Mouse (Mus musculus) midbrain, embryonic 12.5 days (tissue): ENCODE results near the gene Kif20b. TPM values are rescaled to one million over a fixed set of nuclear protein-coding genes. Genes with fewer than 3 reads are reported as not detected.

Source experiments
- ATAC-seq: fragments of 200-750 bp; cut with Nextera tagmentation; 2 replicates; pipeline ENCODE4 v1.8.0; 2017; ENCODE audit warnings: low read depth, moderate TSS enrichment, moderate library complexity; ENCODE audit not compliant: low FRiP score
- H3K27ac ChIP-seq: fragments of 300-500 bp; sonication (generic); replicated peaks from 2 replicates; pipeline ENCODE4 v1.5.1; 2016; ENCODE audit warnings: mild to moderate bottlenecking
- H3K27me3 ChIP-seq: fragments of 300-500 bp; sonication (generic); 2 replicates; pipeline ENCODE4 v1.6.1; 2016; ENCODE audit warnings: mild to moderate bottlenecking
- H3K36me3 ChIP-seq: fragments of 300-500 bp; sonication (generic); 2 replicates; pipeline ENCODE4 v1.6.1; 2016
- H3K4me1 ChIP-seq: fragments of 300-500 bp; sonication (generic); 2 replicates; pipeline ENCODE4 v1.6.1; 2016
- H3K4me2 ChIP-seq: fragments of 300-500 bp; sonication (generic); replicated peaks from 2 replicates; pipeline ENCODE4 v1.6.1; 2016; ENCODE audit warnings: mild to moderate bottlenecking, moderate library complexity
- H3K4me3 ChIP-seq: fragments of 300-500 bp; sonication (generic); 2 replicates; pipeline ENCODE4 v1.5.1; 2016; ENCODE audit warnings: mild to moderate bottlenecking
- H3K9ac ChIP-seq: fragments of 300-500 bp; sonication (generic); replicated peaks from 2 replicates; pipeline ENCODE4 v1.6.1; 2016; ENCODE audit warnings: mild to moderate bottlenecking, moderate library complexity
- H3K9me3 ChIP-seq: fragments of 300-500 bp; sonication (generic); 2 replicates; pipeline ENCODE4 v1.6.1; 2016; ENCODE audit warnings: mild to moderate bottlenecking
- WGBS: fragments of 180-500 bp; shearing (Covaris S2); methylation state at CpG from one replicate; pipeline ENCODE4 v1.1.7; 2016; 5-methylcytosine and 5-hydroxymethylcytosine counted together
- polyA plus RNA-seq: library from polyadenylated mRNA; unstranded; fragments of >200 nt; fragmentation: Nextera tagmentation; extraction: Ambion mirVana; gene quantifications from 2 replicates; pipeline ENCODE4 v1.2.1, GENCODE M21; 2016

The Kif20b gene
- polyA plus RNA-seq, 1 experiment from 2014 or later, result 73.5 TPM

- no peaks in the 10 kb centered on the region for H3K27me3 ChIP-seq
- H3K4me2 ChIP-seq, result peak overlapping the region; percentile 60
- peak overlapping the region; percentile 67 for H3K4me3 ChIP-seq
- peaks cover 3% of the 10 kb centered on the region; the same call in 1 of the 2 replicates for H3K4me1 ChIP-seq
- peak overlapping the region; percentile 60; the same call in 1 of the 2 replicates for H3K27ac ChIP-seq
- no peaks in the 10 kb centered on the region for H3K9me3 ChIP-seq
- peak overlapping the region; percentile 67 for H3K9ac ChIP-seq
- no peak for ATAC-seq
- WGBS, result under 1% methylated on average over 9 of the region's 9 CpGs
- peaks cover 11% of the 10 kb centered on the region; the same call in 1 of the 2 replicates for H3K36me3 ChIP-seq
Measured at GRCm38 (mm10) chr19:34922603-34922963, 422 bp downstream of the Kif20b start.

GRCm38 (mm10) chr19:34947206-34947605 is 25.0 kb downstream of the Kif20b start:
- no peak for ATAC-seq
- 88% methylated on average over 1 of the region's 1 CpGs for WGBS
- H3K27me3 ChIP-seq, result no peaks in the 10 kb centered on the region
- H3K27ac ChIP-seq, result no peak overlapping the region
- H3K4me3 ChIP-seq, result no peak overlapping the region
- H3K36me3 ChIP-seq, result peaks cover 41% of the 10 kb centered on the region
- no peak overlapping the region for H3K9ac ChIP-seq
- H3K9me3 ChIP-seq, result no peaks in the 10 kb centered on the region
- no peak overlapping the region for H3K4me2 ChIP-seq
- H3K4me1 ChIP-seq, result no peaks in the 10 kb centered on the region

GRCm38 (mm10) chr19:34953842-34954541 is 31.8 kb downstream of the Kif20b start:
- H3K9me3 ChIP-seq, result no peaks in the 10 kb centered on the region
- no peaks in the 10 kb centered on the region for H3K4me1 ChIP-seq
- WGBS, result 91% methylated on average over 11 of the region's 11 CpGs
- no peak for ATAC-seq
- no peaks in the 10 kb centered on the region for H3K27me3 ChIP-seq
- no peak overlapping the region for H3K27ac ChIP-seq
- peaks cover 49% of the 10 kb centered on the region for H3K36me3 ChIP-seq
- no peak overlapping the region for H3K4me2 ChIP-seq
- no peak overlapping the region for H3K4me3 ChIP-seq
- H3K9ac ChIP-seq, result no peak overlapping the region

- 89% methylated on average over 11 of the region's 11 CpGs for WGBS
- H3K4me3 ChIP-seq, result no peak overlapping the region
- H3K9ac ChIP-seq, result no peak overlapping the region
- H3K4me1 ChIP-seq, result no peaks in the 10 kb centered on the region
- H3K27me3 ChIP-seq, result no peaks in the 10 kb centered on the region
- ATAC-seq, result no peak
- H3K36me3 ChIP-seq, result peaks cover 42% of the 10 kb centered on the region
- no peak overlapping the region for H3K27ac ChIP-seq
- no peaks in the 10 kb centered on the region for H3K9me3 ChIP-seq
- no peak overlapping the region for H3K4me2 ChIP-seq
Measured at GRCm38 (mm10) chr19:34959369-34959768, 37.2 kb downstream of the Kif20b start.

- no peaks in the 10 kb centered on the region; the same call in 1 of the 2 replicates for H3K4me1 ChIP-seq
- no peak overlapping the region for H3K4me3 ChIP-seq
- no peaks in the 10 kb centered on the region for H3K27me3 ChIP-seq
- WGBS, result 88% methylated on average over 2 of the region's 2 CpGs
- no peak for ATAC-seq
- H3K4me2 ChIP-seq, result no peak overlapping the region
- no peak overlapping the region for H3K27ac ChIP-seq
- no peaks in the 10 kb centered on the region for H3K36me3 ChIP-seq
- H3K9me3 ChIP-seq, result no peaks in the 10 kb centered on the region
- no peak overlapping the region for H3K9ac ChIP-seq
Measured at GRCm38 (mm10) chr19:34984742-34985141, 62.6 kb downstream of the Kif20b start.

- WGBS, result 84% methylated on average over 4 of the region's 4 CpGs
- H3K27me3 ChIP-seq, result no peaks in the 10 kb centered on the region
- no peaks in the 10 kb centered on the region for H3K36me3 ChIP-seq
- no peaks in the 10 kb centered on the region for H3K9me3 ChIP-seq
- no peak overlapping the region for H3K27ac ChIP-seq
- ATAC-seq, result no peak
- H3K4me1 ChIP-seq, result no peaks in the 10 kb centered on the region
- no peak overlapping the region for H3K4me2 ChIP-seq
- H3K4me3 ChIP-seq, result no peak overlapping the region
- H3K9ac ChIP-seq, result no peak overlapping the region
Measured at GRCm38 (mm10) chr19:34990443-34990842, 68.3 kb downstream of the Kif20b start.

GRCm38 (mm10) chr19:34992969-34993527 is 70.9 kb downstream of the Kif20b start:
- Histone ChIP-seq H3K4me2 (no peak overlapping the region), H3K27ac (no peak overlapping the region), H3K36me3 (no peaks in the 10 kb centered on the region), H3K4me1 (no peaks in the 10 kb centered on the region), H3K27me3 (no peaks in the 10 kb centered on the region), H3K4me3 (no peak overlapping the region), H3K9me3 (no peaks in the 10 kb centered on the region), H3K9ac (no peak overlapping the region)
- peak; percentile 56 for ATAC-seq
- WGBS, result 22% methylated on average over 1 of the region's 1 CpGs

- Histone ChIP-seq H3K36me3 (no peaks in the 10 kb centered on the region), H3K9me3 (no peaks in the 10 kb centered on the region), H3K4me3 (no peak overlapping the region), H3K4me2 (no peak overlapping the region), H3K27me3 (no peaks in the 10 kb centered on the region), H3K27ac (no peak overlapping the region), H3K9ac (no peak overlapping the region), H3K4me1 (no peaks in the 10 kb centered on the region)
- 78% methylated on average over 3 of the region's 3 CpGs for WGBS
- ATAC-seq, result no peak
Measured at GRCm38 (mm10) chr19:35015058-35015457, 92.9 kb downstream of the Kif20b start.

GRCm38 (mm10) chr19:35017474-35018208 is 95.5 kb downstream of the Kif20b start:
- Histone ChIP-seq H3K9me3 (no peaks in the 10 kb centered on the region), H3K4me1 (no peaks in the 10 kb centered on the region)

GRCm38 (mm10) chr19:35018209-35018581 is 96.0 kb downstream of the Kif20b start:
- no peaks in the 10 kb centered on the region for H3K36me3 ChIP-seq
- 85% methylated on average over 4 of the region's 4 CpGs for WGBS
- H3K9me3 ChIP-seq, result no peaks in the 10 kb centered on the region
- no peak for ATAC-seq
- H3K9ac ChIP-seq, result no peak overlapping the region
- H3K4me1 ChIP-seq, result no peaks in the 10 kb centered on the region
- H3K4me3 ChIP-seq, result no peak overlapping the region
- H3K27me3 ChIP-seq, result no peaks in the 10 kb centered on the region
- no peak overlapping the region for H3K27ac ChIP-seq
- no peak overlapping the region for H3K4me2 ChIP-seq

More at GRCm38 (mm10) chr19:35017474-35018208, 95.5 kb downstream of the Kif20b start:
- no peaks in the 10 kb centered on the region for H3K27me3 ChIP-seq
- H3K4me3 ChIP-seq, result no peak overlapping the region
- H3K27ac ChIP-seq, result no peak overlapping the region
- H3K36me3 ChIP-seq, result no peaks in the 10 kb centered on the region
- no peak overlapping the region for H3K9ac ChIP-seq
- 71% methylated on average over 4 of the region's 4 CpGs for WGBS
- ATAC-seq, result no peak
- no peak overlapping the region for H3K4me2 ChIP-seq
